Mouse (Mus musculus) midbrain, embryonic 14.5 days (tissue): ENCODE data around the gene Got1. TPM values are rescaled to one million over a fixed set of nuclear protein-coding genes. Genes with fewer than 3 reads are reported as not detected.

Experiments used
- ATAC-seq: fragments of 200-750 bp; cut with Nextera tagmentation; 2 replicates; pipeline ENCODE4 v1.8.0; 2017; ENCODE audit warnings: moderate number of reproducible peaks, moderate library complexity; ENCODE audit not compliant: low FRiP score, low TSS enrichment
- DNase-seq: peaks from one replicate; pipeline ENCODE4 v3.0.0-alpha.2; 2015
- H3K27ac ChIP-seq: fragments of 300-500 bp; sonication (generic); replicated peaks from 2 replicates; pipeline ENCODE4 v1.5.1; 2014; ENCODE audit warnings: mild to moderate bottlenecking, low read depth, low read length, moderate library complexity
- H3K27me3 ChIP-seq: fragments of 300-500 bp; sonication (generic); 2 replicates; pipeline ENCODE4 v1.6.1; 2014; ENCODE audit warnings: low read length, control low read depth, mixed read lengths; ENCODE audit not compliant: control insufficient read depth, insufficient read depth
- H3K36me3 ChIP-seq: fragments of 300-500 bp; sonication (generic); 2 replicates; pipeline ENCODE4 v1.6.1; 2014; ENCODE audit warnings: low read length, control low read depth; ENCODE audit not compliant: control insufficient read depth, insufficient read depth
- H3K4me1 ChIP-seq: fragments of 300-500 bp; sonication (generic); 2 replicates; pipeline ENCODE4 v1.6.1; 2014; ENCODE audit warnings: mild to moderate bottlenecking, antibody characterized with exemption, low read length, control low read depth; ENCODE audit not compliant: control insufficient read depth, insufficient read depth
- H3K4me2 ChIP-seq: fragments of 300-500 bp; sonication (generic); 2 replicates; pipeline ENCODE4 v1.6.1; 2014; ENCODE audit warnings: mild to moderate bottlenecking, low read length, moderate library complexity
- H3K4me3 ChIP-seq: fragments of 300-500 bp; sonication (generic); replicated peaks from 2 replicates; pipeline ENCODE4 v1.5.1; 2014; ENCODE audit warnings: low read depth, low read length
- H3K9ac ChIP-seq: fragments of 300-500 bp; sonication (generic); replicated peaks from 2 replicates; pipeline ENCODE4 v1.6.1; 2014; ENCODE audit warnings: mild to moderate bottlenecking, low read length, moderate library complexity
- H3K9me3 ChIP-seq: fragments of 300-500 bp; sonication (generic); 2 replicates; pipeline ENCODE4 v1.6.1; 2016; ENCODE audit warnings: low read length, control low read depth, mixed read lengths; ENCODE audit not compliant: control insufficient read depth
- WGBS: fragments of 180-500 bp; shearing (Covaris S2); extraction: QIAGEN DNeasy Blood & Tissue Kit; methylation state at CpG from one replicate; pipeline ENCODE4 v1.1.7; 2014; 5-methylcytosine and 5-hydroxymethylcytosine counted together
- polyA plus RNA-seq: library from polyadenylated mRNA; unstranded; fragments of >200 nt; fragmentation: Nextera tagmentation; extraction: Ambion mirVana; gene quantifications from 2 replicates; pipeline ENCODE4 v1.2.1, GENCODE M21; 2014

Got1 gene
- polyA plus RNA-seq, 1 experiment from 2014 or later = 72.6 TPM

- no peak overlapping the region for H3K27ac ChIP-seq
- no peak for ATAC-seq
- no peaks in the 10 kb centered on the region for H3K36me3 ChIP-seq
- H3K4me1 ChIP-seq = no peaks in the 10 kb centered on the region
- H3K4me2 ChIP-seq = no peak overlapping the region
- no peak overlapping the region for H3K4me3 ChIP-seq
- H3K9ac ChIP-seq = no peak overlapping the region
- no peak for DNase-seq
- H3K9me3 ChIP-seq = no peaks in the 10 kb centered on the region
- no peaks in the 10 kb centered on the region for H3K27me3 ChIP-seq
- WGBS = 89% methylated on average over 12 of the region's 12 CpGs
These were observed 56.3 kb downstream of the Got1 start for GRCm38 (mm10) chr19:43467927-43468685.

GRCm38 (mm10) chr19:43465601-43466255 lies 58.7 kb downstream of the Got1 start:
- H3K4me3 ChIP-seq = no peak overlapping the region
- H3K9ac ChIP-seq = no peak overlapping the region
- no peak for ATAC-seq
- 94% methylated on average over 14 of the region's 14 CpGs for WGBS
- DNase-seq = no peak
- H3K4me2 ChIP-seq = no peak overlapping the region
- H3K4me1 ChIP-seq = no peaks in the 10 kb centered on the region
- H3K27ac ChIP-seq = no peak overlapping the region
- H3K36me3 ChIP-seq = no peaks in the 10 kb centered on the region
- no peaks in the 10 kb centered on the region; the same call in 1 of the 2 replicates for H3K9me3 ChIP-seq
- no peaks in the 10 kb centered on the region for H3K27me3 ChIP-seq

- no peak overlapping the region for H3K27ac ChIP-seq
- H3K9ac ChIP-seq = no peak overlapping the region
- no peaks in the 10 kb centered on the region for H3K4me1 ChIP-seq
- no peaks in the 10 kb centered on the region for H3K27me3 ChIP-seq
- DNase-seq = no peak
- 93% methylated on average over 11 of the region's 11 CpGs for WGBS
- no peak for ATAC-seq
- H3K4me2 ChIP-seq = no peak overlapping the region
- no peaks in the 10 kb centered on the region for H3K36me3 ChIP-seq
- H3K9me3 ChIP-seq = no peaks in the 10 kb centered on the region; the same call in 1 of the 2 replicates
- no peak overlapping the region for H3K4me3 ChIP-seq
These were observed 59.3 kb downstream of the Got1 start for GRCm38 (mm10) chr19:43465076-43465475.

GRCm38 (mm10) chr19:43464294-43464687 lies 60.1 kb downstream of the Got1 start:
- no peak overlapping the region for H3K4me3 ChIP-seq
- no peak overlapping the region for H3K27ac ChIP-seq
- no peaks in the 10 kb centered on the region; the same call in 1 of the 2 replicates for H3K9me3 ChIP-seq
- DNase-seq (no peak), ATAC-seq (no peak)
- no peaks in the 10 kb centered on the region for H3K36me3 ChIP-seq
- WGBS = 87% methylated on average over 3 of the region's 3 CpGs
- H3K27me3 ChIP-seq = no peaks in the 10 kb centered on the region
- no peak overlapping the region for H3K4me2 ChIP-seq
- no peaks in the 10 kb centered on the region for H3K4me1 ChIP-seq
- no peak overlapping the region for H3K9ac ChIP-seq

GRCm38 (mm10) chr19:43463546-43464293 lies 60.7 kb downstream of the Got1 start:
- Histone ChIP-seq H3K4me2 (no peak overlapping the region), H3K27ac (no peak overlapping the region), H3K9ac (no peak overlapping the region), H3K4me1 (no peaks in the 10 kb centered on the region), H3K27me3 (no peaks in the 10 kb centered on the region), H3K9me3 (no peaks in the 10 kb centered on the region; the same call in 1 of the 2 replicates), H3K4me3 (no peak overlapping the region), H3K36me3 (no peaks in the 10 kb centered on the region)
- 92% methylated on average over 7 of the region's 7 CpGs for WGBS
- ATAC-seq = no peak
- DNase-seq = no peak

GRCm38 (mm10) chr19:43462141-43462540 lies 62.3 kb downstream of the Got1 start:
- no peak for DNase-seq
- no peak for ATAC-seq
- no peak overlapping the region for H3K4me2 ChIP-seq
- H3K27me3 ChIP-seq = no peaks in the 10 kb centered on the region
- H3K27ac ChIP-seq = no peak overlapping the region
- WGBS = 87% methylated on average over 3 of the region's 3 CpGs
- no peaks in the 10 kb centered on the region; the same call in 1 of the 2 replicates for H3K9me3 ChIP-seq
- H3K9ac ChIP-seq = no peak overlapping the region
- no peaks in the 10 kb centered on the region for H3K4me1 ChIP-seq
- H3K36me3 ChIP-seq = no peaks in the 10 kb centered on the region
- no peak overlapping the region for H3K4me3 ChIP-seq

- 93% methylated on average over 12 of the region's 12 CpGs for WGBS
- no peak for ATAC-seq
- no peak overlapping the region for H3K4me3 ChIP-seq
These were observed 63.9 kb downstream of the Got1 start for GRCm38 (mm10) chr19:43460481-43460880.

GRCm38 (mm10) chr19:43459948-43460347 lies 64.5 kb downstream of the Got1 start:
- Histone ChIP-seq H3K9ac (no peak overlapping the region), H3K9me3 (no peaks in the 10 kb centered on the region; the same call in 1 of the 2 replicates), H3K4me2 (no peak overlapping the region), H3K27ac (no peak overlapping the region), H3K36me3 (no peaks in the 10 kb centered on the region), H3K4me3 (no peak overlapping the region), H3K4me1 (no peaks in the 10 kb centered on the region), H3K27me3 (no peaks in the 10 kb centered on the region)
- DNase-seq = no peak
- WGBS = 75% methylated on average over 4 of the region's 4 CpGs
- ATAC-seq = no peak

More at GRCm38 (mm10) chr19:43460481-43460880, 63.9 kb downstream of the Got1 start:
- H3K9ac ChIP-seq = no peak overlapping the region
- DNase-seq = no peak
- H3K36me3 ChIP-seq = no peaks in the 10 kb centered on the region
- no peaks in the 10 kb centered on the region; the same call in 1 of the 2 replicates for H3K9me3 ChIP-seq
- no peak overlapping the region for H3K27ac ChIP-seq
- H3K4me2 ChIP-seq = no peak overlapping the region
- H3K27me3 ChIP-seq = no peaks in the 10 kb centered on the region
- no peaks in the 10 kb centered on the region for H3K4me1 ChIP-seq
